Mouse (Mus musculus) ovary, postnatal 10 days (tissue): Measurements from ENCODE around the gene Paqr7.

Experiments
- DNase-seq: peaks from one replicate; pipeline ENCODE4 v3.0.0; 2022; ENCODE audit warnings: low spot score

Paqr7 gene

DNA sequence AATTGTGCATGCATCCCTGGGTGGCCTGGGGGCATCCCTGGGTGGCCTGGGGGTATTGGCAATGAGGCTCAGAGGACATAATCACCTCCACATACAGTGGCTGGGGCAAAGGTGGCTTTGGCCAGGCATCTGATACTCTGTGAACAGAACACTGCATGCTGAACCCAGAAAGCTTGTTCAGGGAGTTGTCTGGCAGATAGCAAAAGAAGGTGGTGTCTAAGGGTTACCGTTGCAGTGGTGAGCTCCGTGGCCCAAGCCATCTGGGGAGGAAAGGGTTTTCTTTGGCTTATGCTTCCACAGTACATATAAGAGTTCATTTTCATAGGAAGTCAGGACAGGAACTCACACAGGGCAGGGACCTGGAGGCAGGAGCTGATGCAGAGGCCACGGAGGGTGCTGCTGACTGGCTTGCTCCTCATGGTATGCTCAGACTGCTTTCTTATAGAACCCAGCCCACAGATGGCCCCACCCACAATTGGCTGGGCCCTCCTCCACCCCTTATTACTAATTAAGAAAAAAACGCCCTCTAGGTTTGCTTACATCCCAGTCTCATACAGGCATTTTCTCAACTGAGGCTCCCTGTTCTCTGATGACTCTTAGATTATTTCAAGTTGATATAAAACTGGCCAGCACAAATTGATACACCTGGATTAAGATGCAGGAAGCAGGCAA, 7.3 kb downstream of the Paqr7 start:
- no peak for DNase-seq

DNA sequence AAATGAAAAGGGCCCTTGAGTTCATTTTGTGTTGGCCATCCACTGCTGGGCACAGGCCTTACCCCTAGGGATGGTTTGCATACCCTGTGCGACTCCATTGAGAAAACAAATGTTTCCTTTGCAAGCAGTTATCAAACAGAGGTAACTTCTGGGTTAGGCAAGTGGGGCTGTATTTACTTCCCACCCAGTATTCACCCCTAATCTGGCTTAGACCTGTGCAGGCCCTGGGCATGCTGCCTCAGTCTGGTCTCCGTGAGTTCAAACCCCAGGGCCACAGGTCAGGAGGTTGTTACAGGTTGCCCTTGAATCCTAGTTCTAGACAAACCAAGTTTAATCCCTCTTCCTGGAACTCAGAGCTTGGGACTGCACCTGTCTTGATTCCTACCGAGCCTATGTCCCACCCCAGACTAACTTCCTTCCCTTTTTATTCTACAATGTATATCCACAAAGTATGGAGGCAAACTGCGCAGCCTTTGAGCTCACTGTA, 8.8 kb downstream of the Paqr7 start:
- no peak for DNase-seq

DNA sequence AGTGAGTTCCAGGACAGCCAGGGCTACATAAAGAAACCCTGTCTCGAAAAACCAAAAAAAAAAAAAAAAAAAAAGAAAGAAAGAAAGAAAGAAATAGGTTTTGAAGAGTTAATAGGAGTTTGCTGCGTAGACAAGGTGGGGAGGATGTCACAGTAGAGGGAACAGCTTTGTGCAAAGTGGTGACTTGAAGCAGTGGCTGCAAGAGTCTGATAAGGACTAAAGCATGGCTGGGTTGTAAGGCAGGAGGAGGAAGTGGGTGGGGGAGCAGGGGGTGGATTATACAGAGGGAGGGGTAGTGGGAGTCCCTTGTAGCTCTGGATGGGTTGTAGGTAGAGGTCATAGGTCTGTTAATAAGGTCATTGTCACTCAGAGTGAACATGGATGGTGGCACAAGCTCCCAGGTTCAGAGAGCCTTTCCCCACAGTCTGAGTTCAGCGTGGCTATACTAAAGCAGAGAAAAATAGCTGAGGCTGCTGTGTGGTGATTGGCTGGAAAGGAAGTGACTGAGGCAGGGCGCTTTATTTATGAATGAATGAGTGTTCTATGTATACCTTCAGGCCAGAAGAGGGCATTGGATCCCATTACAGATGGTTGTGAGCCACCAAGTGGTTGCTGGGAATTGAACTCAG, 9.6 kb downstream of the Paqr7 start:
- no peak for DNase-seq

DNA sequence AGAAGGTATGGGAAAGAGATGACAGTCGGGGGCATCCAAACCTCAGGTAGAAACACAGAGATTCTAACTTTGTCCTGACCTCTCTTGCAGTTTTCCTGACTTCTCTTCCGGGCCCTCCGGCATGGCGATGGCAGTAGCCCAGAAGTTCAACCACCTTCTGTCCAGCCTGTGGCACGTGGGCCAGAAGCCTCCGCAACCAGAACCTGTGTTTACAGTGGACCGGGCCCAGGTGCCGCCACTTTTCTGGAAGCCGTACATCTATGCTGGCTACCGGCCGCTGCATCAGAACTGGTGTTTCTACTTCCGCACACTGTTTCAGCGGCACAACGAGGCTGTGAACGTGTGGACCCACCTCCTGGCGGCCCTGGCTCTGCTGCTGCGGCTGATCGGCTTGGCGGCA, 10.2 kb downstream of the Paqr7 start:
- DNase-seq: no peak

DNA sequence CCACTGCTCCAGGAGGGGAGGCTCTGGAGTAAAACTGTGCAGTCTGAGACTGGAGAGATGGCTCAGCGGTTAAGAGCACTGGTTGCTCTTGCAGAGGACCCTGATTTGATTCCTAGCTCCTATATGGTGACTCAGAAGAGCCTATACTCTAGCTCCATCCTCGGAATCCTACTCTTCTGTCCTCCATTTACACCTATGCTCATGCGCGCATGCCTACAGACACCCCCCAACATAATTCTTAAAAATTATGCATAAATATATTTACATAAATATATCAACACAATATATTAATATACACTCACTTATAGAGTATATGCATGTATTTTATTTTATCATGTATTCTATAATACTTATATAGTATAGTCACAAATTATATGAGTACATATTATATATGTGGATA, 13.9 kb downstream of the Paqr7 start:
- DNase-seq: no peak

DNA sequence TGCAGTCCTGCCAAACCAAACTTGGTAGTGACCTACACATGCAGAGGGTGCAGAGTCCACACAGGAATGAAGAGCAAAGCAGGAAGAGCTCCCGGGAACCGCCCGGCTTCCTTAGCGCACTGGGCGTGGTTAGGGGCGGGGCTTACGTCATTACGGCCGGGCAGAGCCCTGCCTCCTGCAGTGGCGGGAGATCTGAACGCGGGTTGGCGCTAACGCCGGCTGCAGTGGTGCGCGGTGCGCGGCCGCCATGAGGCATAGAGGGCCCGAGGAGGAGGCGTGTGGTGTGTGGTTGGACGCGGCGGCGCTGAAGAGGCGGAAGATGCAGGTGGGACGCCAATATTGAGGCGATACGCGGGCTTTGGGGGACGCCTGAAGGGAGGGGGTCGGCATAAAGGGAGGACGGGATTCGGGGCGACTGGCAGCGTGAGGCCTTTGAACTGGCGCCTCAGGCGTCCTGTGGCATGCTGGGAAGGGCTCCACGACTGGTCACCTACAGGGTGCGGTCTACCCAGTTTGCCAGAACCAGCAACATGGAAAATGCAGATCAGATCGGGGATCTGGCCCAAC, 14.4 kb downstream of the Paqr7 start, which contains the start of gene Aunip:
TSS of gene Aunip (plus strand) at position 155 of the 567 bp plus-strand sequence.
- peak; percentile 56 for DNase-seq

DNA sequence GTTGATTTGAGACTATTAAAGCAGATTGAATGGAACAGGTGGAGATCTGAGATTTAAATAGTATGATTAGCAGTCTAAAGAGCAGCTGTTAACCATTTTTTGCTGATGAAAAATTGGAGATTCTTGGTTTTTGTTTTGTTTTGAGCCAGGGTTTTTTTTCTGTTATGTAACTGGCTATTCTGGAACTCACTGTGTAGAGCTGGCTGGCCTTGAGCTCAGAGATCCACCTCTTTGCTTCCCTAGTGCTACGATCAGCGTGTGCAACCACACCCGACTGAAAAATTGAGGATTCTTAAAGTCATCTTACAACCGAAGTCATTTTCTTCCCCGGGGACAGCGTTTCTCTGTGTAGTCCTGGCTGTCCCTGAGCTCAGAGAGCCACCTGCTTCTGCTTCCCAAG, 15.2 kb downstream of the Paqr7 start:
- DNase-seq: no peak

DNA sequence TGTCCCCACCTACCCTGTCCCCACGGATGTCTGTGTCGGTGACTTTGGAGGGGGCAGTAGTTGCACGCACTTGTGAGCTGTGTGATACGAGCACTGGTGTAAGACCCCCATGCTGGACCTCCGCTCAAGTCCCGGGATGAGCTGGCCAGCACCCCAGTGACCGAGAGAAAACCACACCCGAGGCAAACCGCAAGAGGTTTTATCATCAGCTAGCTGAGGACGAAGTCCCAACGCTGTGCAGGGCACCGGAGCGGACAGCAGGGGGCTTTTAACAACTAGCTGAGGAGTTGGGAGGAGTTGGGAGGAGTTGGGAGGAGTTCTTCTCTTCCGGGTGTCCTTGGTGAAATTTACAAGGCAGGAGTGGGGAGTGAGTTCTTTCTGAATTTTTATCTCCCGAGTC, 16.3 kb downstream of the Paqr7 start:
- no peak for DNase-seq

DNA sequence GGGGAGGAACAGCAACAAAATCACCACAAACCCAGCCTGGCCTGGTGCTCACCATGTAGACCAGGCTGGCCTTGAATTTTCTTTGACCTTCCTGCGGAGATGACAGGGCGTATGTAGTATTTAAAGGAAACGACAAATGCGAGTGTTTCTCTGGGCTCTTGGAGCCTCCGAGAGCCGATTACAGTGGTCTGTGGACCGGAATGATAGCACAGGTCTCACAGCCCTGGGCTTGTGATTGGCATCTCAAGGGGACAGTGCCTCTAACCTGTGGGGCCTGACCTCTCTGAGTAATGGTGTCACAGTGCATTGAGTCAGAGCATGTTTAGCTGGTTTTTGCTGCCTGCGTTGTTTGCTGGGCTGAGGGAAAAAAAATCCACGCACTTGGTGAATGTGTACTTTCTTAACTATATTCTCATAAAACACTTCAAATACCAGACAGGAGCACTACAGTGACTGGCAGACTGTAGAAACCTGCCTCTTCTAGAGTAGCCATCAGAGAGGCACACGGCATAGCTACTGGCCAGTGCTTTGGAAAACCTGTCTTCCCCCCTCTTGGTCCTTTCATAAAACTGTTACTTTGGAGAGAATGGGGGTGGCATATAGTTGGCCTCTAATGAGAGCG, 17.9 kb downstream of the Paqr7 start:
- no peak for DNase-seq

DNA sequence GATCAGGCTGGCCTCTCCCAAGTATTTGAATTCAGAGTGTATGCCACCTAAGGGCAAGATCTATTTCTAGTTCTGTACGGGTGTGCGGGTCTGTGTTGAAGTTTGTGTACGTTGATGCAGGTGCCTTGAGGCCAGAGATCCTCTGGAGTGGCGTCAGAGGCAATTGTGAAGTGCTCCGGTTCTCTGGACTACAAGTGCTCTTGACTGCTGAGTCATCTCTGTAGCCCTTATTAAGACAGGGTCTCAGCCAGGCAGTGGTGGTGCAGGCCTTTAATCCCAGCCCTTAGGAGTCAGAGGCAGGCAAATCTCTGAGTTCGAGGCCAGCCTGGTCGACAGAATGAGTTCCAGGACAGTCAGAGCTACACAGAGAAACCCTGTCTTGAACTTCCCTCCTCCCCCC, 19.1 kb downstream of the Paqr7 start:
- no peak for DNase-seq

DNA sequence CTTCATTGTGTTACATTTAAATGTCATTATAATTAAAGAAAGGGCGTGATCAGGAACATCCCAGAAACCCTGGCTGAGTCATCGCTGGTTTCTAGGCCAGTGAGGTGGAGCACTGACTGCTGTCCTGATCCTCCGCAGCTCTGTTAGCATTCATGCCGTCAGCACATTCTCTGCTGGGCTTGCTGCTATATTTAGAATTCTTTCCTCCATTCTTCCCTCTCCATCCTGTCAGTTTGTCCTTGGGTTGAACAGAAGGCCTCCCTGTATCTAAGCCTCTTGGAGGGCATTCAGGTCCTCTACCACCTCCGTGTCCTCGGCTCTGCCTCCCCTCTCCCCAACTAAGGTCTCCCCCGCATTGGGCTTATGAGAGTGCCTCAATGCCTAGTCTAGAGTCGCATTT, 20.5 kb downstream of the Paqr7 start:
- no peak for DNase-seq

DNA sequence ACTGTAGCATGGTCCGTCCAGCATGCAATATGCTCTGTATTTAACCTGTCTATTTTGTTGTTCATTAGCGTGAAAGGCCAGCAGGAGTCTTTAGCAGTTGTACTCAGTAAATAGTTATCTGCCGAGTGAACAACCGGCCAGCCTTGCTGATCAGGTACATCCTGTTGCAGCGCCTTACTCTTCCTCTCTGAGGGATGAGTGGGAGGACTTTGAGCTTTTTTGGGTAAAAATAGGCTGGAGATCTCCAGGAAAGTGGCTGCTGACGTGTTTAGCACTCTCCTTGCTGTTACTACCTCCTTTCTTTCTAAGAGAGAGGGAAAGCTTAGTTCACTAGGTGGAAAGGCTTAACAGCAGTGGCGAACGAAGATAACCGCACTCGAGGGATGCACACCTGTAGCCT, 21.2 kb downstream of the Paqr7 start:
- no peak for DNase-seq

DNA sequence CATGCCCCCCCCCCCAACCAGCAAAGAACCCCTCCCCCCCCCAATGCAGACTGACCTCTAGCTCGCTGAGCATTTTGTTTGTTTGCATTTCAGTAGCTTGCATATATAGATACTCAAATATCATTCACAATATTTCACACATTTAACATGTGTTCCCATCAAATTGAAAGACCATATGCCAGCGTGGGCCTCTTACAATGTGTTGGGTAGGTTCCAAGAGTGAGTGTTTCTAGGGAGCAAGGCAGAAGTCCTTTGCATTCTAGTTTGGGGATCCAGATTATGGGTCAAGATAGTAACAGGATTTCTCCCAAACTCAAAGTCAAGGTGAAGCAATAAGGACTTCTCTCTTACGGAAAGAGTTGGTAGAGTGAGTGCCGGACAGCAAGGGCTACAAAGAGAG, 22.0 kb downstream of the Paqr7 start:
- DNase-seq: no peak

DNA sequence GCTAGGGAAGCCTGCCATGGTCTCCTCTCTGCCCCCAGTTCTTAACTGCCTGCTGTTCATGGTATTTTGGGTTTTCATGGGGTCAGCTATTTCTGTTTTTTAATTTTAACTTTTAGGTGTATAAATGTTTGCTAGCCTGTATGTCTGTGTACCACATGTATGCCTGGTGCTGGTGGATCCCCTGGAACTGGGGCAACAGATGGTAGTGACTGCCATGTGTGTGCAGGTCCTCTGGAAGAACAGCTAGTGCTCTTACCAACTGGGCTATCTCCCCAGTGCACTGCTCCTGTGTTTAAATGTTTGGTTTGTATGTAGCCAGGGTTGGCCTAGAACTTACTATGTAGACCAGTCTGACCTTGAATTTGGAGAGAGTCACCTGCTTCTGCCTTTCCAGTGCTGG, 22.8 kb downstream of the Paqr7 start:
- DNase-seq: no peak

DNA sequence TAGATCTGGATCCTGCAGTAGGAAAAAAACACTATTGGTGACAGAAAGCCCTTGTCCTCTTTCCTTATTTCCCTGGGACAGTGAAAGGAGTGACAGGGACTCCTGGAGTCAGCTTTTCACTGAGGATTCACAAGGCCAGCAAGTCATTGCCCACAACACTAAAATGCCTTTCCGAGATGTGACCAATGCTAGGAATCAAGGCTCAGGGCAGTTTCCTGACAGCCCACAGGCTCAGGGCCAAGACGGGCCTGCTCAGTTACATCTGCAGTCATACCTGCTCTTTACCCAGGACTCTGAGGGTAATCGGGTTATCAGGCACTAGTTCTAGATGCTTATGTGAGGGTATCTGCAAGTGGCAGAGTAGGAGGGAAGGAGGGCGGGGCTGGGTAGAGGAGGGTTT, 26.9 kb downstream of the Paqr7 start:
- DNase-seq: no peak

DNA sequence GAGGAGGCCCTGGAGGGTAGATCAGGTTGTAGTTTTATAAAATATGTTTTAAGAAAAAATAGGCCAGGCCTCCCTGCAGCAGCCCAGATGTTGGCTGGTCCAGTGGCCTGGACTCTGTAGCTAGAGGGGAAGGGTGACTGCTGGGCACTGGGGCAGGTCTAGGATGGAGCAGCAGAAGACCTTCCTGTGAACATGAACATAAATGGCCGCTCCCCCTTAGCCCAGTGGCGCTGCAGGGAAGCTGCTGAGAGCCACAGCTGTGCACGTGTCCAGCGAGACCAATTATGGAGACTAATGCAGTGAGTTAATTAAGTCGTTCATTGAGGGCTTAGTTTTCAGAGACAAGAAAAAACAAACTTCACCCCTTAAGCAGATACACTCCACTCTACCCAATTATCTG, 29.3 kb downstream of the Paqr7 start:
- DNase-seq: no peak

DNA sequence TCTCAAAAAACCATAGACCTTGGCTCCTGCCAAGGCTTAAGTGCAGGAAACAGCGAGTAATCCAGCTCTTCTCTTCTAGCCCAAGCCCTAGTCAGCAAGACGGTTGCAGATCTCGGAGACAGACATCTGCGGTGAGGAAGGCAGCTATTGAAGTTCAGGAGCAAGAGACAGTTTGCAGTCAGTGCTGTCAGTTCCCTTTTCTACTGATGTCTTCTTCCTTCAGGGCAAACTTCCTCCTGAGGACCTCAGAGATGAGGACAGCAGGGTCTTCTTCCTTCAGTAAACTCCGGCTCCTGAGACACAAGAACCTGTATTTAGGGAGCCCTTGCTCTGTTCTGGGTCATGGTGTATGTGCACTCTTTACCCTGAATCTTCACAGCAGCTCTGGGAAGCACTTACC, 29.7 kb downstream of the Paqr7 start:
- no peak for DNase-seq

DNA sequence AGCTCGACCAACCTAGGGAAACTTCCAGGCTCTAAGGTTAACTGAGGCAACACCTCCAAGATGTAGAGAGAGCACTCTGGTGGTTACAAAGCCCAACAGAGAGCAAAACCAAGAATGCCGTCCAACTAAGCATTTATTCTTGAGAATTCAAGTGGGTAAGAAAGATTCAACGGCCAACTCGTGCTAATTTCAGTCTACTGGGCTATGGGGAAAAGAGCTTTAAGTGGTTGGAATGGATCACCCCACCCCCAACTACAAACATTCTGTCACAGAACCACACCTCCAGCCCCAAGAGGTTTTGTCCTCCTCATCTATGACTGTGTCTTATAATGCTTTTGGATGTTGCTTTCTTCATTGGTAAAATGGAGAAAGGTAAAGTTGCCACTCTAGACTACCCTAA, 36.4 kb downstream of the Paqr7 start:
- DNase-seq: no peak

DNA sequence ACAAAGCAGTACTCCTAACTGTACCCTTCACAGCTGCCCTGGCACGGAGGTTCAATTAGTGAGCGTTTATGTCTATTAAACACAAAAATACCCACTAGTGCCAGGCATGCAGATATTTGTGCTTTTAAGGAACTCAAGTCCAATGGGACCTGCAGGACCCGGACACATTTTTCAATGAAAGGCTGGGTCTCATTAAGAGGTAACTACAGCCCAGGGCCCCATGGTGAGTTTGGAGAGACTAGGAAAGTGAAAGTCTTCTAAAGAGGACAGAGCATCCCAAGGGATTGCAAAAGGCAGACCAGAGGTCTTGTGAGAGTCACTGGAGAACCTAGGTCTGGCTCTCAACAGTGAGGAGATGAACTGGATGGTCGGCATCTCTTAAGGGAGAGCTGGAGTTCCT, 36.9 kb downstream of the Paqr7 start:
- no peak for DNase-seq

DNA sequence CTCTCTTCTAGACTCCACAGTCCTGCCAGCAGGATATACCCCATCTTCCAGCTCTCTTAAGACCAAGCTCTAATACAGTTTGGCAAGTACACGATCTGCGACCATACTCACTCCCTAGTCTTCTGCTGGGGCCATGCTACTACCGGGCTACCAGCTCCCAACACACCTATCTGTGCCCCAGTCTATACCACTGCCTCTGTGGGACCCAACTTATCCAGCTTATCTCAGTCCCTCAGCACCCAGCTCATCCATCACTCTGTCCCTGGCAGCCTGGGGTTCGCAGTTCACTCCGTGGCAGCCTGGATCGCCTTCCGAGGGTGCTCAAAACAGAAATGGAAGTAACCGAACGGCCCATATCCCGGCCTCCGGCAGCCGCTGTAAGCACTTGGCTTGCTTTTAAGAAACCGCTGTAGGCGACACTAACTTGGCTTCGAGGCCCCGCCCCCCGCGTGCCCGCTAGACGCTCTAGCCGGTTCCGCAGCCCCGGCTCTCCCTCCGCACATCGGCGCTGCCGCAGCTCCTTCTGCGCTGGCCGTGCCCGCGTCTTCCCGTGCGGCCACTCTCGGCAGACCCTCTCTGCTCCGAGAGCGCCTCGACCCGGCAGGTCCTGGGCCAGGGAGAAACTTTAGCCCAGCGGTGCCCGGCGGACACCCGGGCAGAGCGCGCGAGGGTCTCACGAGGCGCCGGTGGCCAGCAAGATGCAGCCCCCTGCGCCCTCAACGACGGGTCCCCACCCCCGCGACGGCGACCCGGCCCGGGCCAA, 37.8 kb downstream of the Paqr7 start:
- no peak for DNase-seq

DNA sequence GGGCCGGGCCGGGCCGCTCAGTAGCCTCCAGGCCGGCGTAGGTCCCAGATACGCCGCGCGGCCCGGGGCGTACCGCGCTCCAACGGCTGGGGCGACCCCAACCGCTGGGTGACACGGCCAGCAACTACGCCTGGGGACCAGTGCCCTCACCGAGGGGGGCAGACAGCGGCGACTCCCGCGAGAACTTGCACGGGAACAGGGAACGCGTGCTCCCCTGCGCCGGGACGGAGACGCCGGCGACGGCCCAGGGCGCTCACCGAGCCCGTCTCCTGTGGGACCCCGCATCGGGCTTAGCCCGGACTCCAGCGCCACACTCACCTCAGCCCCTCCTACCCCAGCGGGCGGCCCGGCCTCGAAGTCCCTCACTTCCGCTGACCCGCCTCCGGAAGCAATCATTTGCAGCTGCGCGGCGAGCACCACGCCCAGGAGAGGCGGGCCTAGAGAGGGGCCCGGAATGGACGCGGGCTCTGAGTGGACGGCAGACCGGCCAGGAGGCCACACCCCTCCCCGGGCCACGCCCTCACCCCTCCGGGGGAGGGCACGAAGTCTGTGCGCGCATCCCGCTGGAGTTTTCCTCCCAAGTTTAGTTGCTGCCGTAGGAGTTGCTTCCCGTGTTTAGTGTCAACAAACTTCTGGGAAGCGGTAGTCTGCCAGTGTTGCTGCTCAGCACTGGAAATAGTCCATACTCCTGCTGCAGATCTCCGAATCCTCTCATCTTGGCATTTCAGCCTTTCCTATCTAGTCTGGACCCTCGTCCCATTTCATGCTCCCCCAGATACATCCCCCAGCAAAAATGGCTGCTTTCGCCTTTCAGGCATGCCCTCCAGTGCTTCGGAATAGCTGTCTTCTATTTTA, 38.7 kb downstream of the Paqr7 start, which contains the start of gene Mtfr1l:
TSS of gene Mtfr1l (minus strand) at position 456 of the 855 bp plus-strand sequence.
- DNase-seq: peak; percentile 94
